Mouse (Mus musculus) embryonic facial prominence, embryonic 11.5 days (tissue): ENCODE measurements around the gene Kat2a. TPM values are rescaled to one million over a fixed set of nuclear protein-coding genes. Genes with fewer than 3 reads are reported as not detected.
A peak's percentile ranks its signal among the peaks of the same experiment; 100 is the strongest.

Source experiments
- ATAC-seq: fragments of 200-750 bp; cut with Nextera tagmentation; replicated peaks from 2 replicates; pipeline ENCODE4 v1.8.0; 2017; ENCODE audit warnings: low read depth; ENCODE audit not compliant: insufficient number of reproducible peaks, low FRiP score, low TSS enrichment
- DNase-seq: peaks from one replicate; pipeline ENCODE4 v3.0.0-alpha.2; 2015; ENCODE audit warnings: low spot score
- H3K27ac ChIP-seq: fragments of 300-500 bp; sonication (generic); replicated peaks from 2 replicates; pipeline ENCODE4 v1.5.1; 2014; ENCODE audit warnings: mild to moderate bottlenecking, low read depth, low read length, control low read depth
- H3K27me3 ChIP-seq: fragments of 300-500 bp; sonication (generic); 2 replicates; pipeline ENCODE4 v1.6.1; 2014; ENCODE audit warnings: mild to moderate bottlenecking, low read length, moderate library complexity, mixed read lengths; ENCODE audit not compliant: control insufficient read depth, insufficient read depth
- H3K36me3 ChIP-seq: fragments of 300-500 bp; sonication (generic); replicated peaks from 2 replicates; pipeline ENCODE4 v1.6.1; 2014; ENCODE audit warnings: low read depth, mild to moderate bottlenecking, low read length, moderate library complexity, mixed read lengths; ENCODE audit not compliant: control insufficient read depth, insufficient read depth
- H3K4me1 ChIP-seq: fragments of 300-500 bp; sonication (generic); 2 replicates; pipeline ENCODE4 v1.6.1; 2014; ENCODE audit warnings: low read length, mixed read lengths; ENCODE audit not compliant: control insufficient read depth, insufficient read depth
- H3K4me2 ChIP-seq: fragments of 300-500 bp; sonication (generic); 2 replicates; pipeline ENCODE4 v1.6.1; 2014; ENCODE audit warnings: low read depth, mild to moderate bottlenecking, control low read depth, low read length, moderate library complexity
- H3K4me3 ChIP-seq: fragments of 300-500 bp; sonication (generic); 2 replicates; pipeline ENCODE4 v1.5.1; 2014; ENCODE audit warnings: low read depth, low read length, control low read depth
- H3K9ac ChIP-seq: fragments of 300-500 bp; sonication (generic); replicated peaks from 2 replicates; pipeline ENCODE4 v1.6.1; 2014; ENCODE audit warnings: mild to moderate bottlenecking, control low read depth, low read length
- H3K9me3 ChIP-seq: fragments of 300-500 bp; sonication (generic); replicated peaks from 2 replicates; pipeline ENCODE4 v1.6.1; 2016; ENCODE audit warnings: mild to moderate bottlenecking, low read length, inconsistent platforms, mixed read lengths; ENCODE audit not compliant: control insufficient read depth
- WGBS: fragments of 180-500 bp; shearing (Covaris S2); extraction: QIAGEN DNeasy Blood & Tissue Kit; methylation state at CpG from one replicate; pipeline ENCODE4 v1.1.7; 2014; 5-methylcytosine and 5-hydroxymethylcytosine counted together
- polyA plus RNA-seq: library from polyadenylated mRNA; unstranded; fragments of >200 nt; fragmentation: Nextera tagmentation; extraction: Ambion mirVana; gene quantifications from 2 replicates; pipeline ENCODE4 v1.2.1, GENCODE M21; 2014

Kat2a gene
- polyA plus RNA-seq, 1 experiment from 2014 or later, result 49.9 TPM

DNA sequence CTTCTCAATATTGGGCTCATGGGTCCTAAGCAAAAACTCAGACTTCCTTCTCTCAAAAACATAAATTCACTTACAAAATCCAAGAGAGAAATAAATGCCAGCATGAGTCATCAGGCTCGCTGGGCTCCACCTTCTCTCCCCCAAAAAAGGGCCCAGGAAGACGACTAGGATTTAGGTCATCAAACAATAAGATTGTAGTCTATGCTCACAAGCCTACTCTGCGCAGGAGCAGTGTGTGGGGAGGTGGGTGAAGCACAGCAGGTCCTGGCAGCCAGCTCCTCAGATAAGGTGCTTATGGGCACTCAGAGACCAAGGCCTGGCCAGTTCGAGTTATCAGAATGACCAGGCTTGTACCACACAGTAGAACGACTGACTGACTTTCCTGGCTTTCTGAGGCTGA, 8.1 kb upstream of the Kat2a start:
- Histone ChIP-seq H3K27ac (no peak overlapping the region), H3K9me3 (no peaks in the 10 kb centered on the region), H3K4me3 (no peak overlapping the region), H3K4me1 (no peaks in the 10 kb centered on the region), H3K27me3 (no peaks in the 10 kb centered on the region), H3K36me3 (peaks cover 7% of the 10 kb centered on the region), H3K9ac (no peak overlapping the region), H3K4me2 (no peak overlapping the region)
- no peak for DNase-seq
- 76% methylated on average over 5 of the region's 5 CpGs for WGBS
- no peak for ATAC-seq

DNA sequence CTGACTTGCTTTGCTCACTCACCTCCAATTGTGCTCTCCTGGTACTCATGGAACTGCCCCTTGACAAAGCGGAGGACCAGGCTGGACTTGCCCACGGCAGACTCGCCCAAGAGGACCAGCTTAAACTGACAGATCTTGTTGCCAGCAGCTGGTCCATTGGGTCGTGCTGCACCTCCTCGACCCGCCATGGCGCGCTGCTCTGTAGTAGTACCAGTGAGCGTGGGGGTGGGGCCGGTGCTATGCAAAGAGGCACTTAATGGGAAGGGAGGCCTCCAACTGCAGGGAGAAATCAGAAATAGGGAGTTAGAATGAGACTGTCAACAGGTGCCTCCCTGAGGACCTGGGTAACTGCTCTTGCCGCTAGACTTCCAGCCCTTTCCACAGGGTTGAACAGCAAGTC, 7.6 kb upstream of the Kat2a start:
- no peak overlapping the region for H3K4me3 ChIP-seq
- no peak for ATAC-seq
- WGBS, result 85% methylated on average over 11 of the region's 11 CpGs
- H3K9me3 ChIP-seq, result no peaks in the 10 kb centered on the region
- H3K9ac ChIP-seq, result no peak overlapping the region
- H3K4me2 ChIP-seq, result no peak overlapping the region
- H3K4me1 ChIP-seq, result no peaks in the 10 kb centered on the region
- peaks cover 7% of the 10 kb centered on the region for H3K36me3 ChIP-seq
- no peaks in the 10 kb centered on the region for H3K27me3 ChIP-seq
- DNase-seq, result no peak
- H3K27ac ChIP-seq, result no peak overlapping the region

DNA sequence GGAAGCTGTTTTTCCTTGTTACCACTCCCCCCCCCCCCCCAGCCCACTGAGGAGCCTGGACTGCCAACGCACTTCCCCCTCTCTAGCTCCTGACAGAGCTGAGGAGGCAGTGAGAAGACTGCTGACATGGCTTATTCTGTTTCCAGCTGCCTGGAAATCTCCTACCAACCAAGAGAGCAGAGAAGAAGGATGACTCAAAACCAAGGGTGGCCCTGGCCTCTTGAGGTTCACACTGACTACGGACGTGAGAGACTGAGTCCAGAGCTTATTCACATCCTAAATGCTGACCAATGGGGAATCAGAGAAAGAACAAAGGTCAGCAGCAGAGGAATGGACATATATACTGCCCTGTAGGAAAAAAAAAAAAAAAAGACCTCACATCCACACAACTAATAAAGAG, 7.0 kb upstream of the Kat2a start:
- H3K27me3 ChIP-seq, result no peaks in the 10 kb centered on the region
- H3K4me1 ChIP-seq, result peaks cover 1% of the 10 kb centered on the region; the same call in 1 of the 2 replicates
- peaks cover 7% of the 10 kb centered on the region for H3K36me3 ChIP-seq
- no peak for ATAC-seq
- no peaks in the 10 kb centered on the region for H3K9me3 ChIP-seq
- no peak overlapping the region for H3K4me2 ChIP-seq
- WGBS, result 70% methylated on average over 3 of the region's 3 CpGs
- no peak for DNase-seq
- no peak overlapping the region for H3K4me3 ChIP-seq
- no peak overlapping the region for H3K27ac ChIP-seq
- no peak overlapping the region for H3K9ac ChIP-seq

DNA sequence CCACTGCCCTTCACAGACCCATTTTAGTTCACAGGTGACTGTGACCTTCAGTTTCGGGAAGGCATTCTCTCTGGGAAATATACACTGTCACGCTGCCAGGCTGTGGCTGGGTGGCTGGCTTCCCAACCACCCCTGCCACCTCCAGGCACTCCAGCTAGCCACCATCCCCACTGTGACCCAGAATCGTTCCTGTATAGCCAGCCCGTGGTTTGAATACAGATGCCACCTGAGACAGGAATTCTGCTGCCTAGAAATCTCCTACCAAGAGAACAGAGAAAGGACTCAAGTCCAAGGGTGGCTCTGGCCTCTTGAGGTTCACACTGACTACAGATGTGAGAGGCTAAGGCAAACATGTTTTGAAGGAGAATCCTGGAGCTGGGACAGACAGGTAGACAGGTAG, 6.6 kb upstream of the Kat2a start:
- no peak for DNase-seq

DNA sequence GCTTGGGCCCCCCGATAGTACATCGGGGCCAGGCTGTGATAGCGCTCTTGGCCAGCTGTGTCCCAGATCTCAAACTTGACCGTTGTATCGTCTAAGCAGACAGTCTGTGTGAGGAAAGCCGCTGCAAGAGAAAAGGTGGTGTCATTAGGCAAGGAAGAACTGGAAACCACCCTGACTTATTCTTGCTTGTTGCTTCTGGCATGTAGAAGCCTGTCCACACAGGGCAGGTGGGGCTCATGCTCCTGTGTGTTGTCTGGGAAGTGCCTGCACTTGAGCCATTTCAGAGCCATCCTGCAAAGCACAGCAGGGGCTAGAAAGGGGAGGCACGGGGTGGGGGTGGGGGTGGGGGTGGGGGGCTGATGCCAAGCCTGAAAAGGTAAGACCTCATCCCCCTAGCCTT, 6.2 kb upstream of the Kat2a start:
- Histone ChIP-seq H3K4me1 (peaks cover 9% of the 10 kb centered on the region), H3K9me3 (no peaks in the 10 kb centered on the region)
- 94% methylated on average over 7 of the region's 7 CpGs for WGBS

More for the DNA sequence above, 6.6 kb upstream of the Kat2a start:
- Histone ChIP-seq H3K4me3 (no peak overlapping the region), H3K9me3 (no peaks in the 10 kb centered on the region), H3K4me1 (peaks cover 6% of the 10 kb centered on the region), H3K27ac (no peak overlapping the region), H3K9ac (no peak overlapping the region), H3K36me3 (peaks cover 7% of the 10 kb centered on the region), H3K4me2 (no peak overlapping the region), H3K27me3 (no peaks in the 10 kb centered on the region)
- ATAC-seq, result no peak
- WGBS, result 87% methylated on average over 4 of the region's 4 CpGs

DNA sequence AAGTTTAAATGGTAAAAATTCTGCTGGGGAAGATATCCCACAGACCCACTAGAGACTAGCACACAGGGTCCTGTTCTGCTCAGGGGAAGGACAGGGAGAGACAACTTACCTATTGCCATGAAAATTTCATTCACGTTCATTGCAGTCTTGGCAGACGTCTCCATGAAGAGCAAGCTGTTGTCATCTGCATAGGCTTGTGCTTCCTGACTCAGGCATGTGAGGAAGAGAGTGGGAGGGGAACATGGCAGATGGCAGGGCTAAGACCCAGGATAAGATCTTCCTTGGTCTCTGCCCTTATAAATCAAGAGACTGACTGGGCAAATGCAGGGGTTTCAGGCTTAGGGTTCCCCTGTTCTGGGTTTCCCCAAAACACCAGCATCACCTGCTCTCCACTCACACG, 4.4 kb upstream of the Kat2a start:
- Histone ChIP-seq H3K4me1 (peaks cover 9% of the 10 kb centered on the region), H3K27me3 (no peaks in the 10 kb centered on the region), H3K36me3 (peaks cover 7% of the 10 kb centered on the region), H3K27ac (no peak overlapping the region), H3K4me2 (no peak overlapping the region), H3K9ac (no peak overlapping the region), H3K9me3 (no peaks in the 10 kb centered on the region), H3K4me3 (no peak overlapping the region)
- 91% methylated on average over 3 of the region's 3 CpGs for WGBS
- ATAC-seq (no peak), DNase-seq (no peak)

More for the DNA sequence above, 6.2 kb upstream of the Kat2a start:
- Histone ChIP-seq H3K27me3 (no peaks in the 10 kb centered on the region), H3K27ac (no peak overlapping the region), H3K4me3 (no peak overlapping the region), H3K36me3 (peaks cover 7% of the 10 kb centered on the region), H3K4me2 (no peak overlapping the region), H3K9ac (no peak overlapping the region)
- no peak for ATAC-seq
- DNase-seq, result no peak

DNA sequence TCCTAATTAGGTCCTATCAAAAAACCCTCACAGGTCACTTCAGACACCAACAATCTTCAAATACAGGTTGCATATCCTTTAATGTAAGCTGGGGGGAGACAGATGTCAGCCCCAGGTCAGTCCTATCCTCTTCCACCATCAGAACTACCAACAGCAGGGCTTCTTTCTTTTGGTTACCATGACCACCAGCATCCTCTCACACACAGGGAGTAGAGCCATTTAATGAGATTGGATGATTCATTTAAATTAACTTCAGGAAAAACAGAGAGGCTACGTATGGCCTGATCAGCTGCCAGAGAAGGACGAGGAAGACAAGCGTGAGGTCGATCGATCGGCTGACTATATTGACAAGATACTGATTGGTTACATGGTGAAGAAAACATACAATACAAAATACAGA, 2.7 kb upstream of the Kat2a start:
- H3K9me3 ChIP-seq, result no peaks in the 10 kb centered on the region
- H3K4me1 ChIP-seq, result peaks cover 9% of the 10 kb centered on the region
- H3K9ac ChIP-seq, result no peak overlapping the region
- WGBS, result 86% methylated on average over 6 of the region's 6 CpGs
- DNase-seq (no peak), ATAC-seq (no peak)
- peaks cover 7% of the 10 kb centered on the region for H3K36me3 ChIP-seq
- no peaks in the 10 kb centered on the region for H3K27me3 ChIP-seq
- H3K4me2 ChIP-seq, result no peak overlapping the region
- no peak overlapping the region for H3K4me3 ChIP-seq
- H3K27ac ChIP-seq, result no peak overlapping the region

DNA sequence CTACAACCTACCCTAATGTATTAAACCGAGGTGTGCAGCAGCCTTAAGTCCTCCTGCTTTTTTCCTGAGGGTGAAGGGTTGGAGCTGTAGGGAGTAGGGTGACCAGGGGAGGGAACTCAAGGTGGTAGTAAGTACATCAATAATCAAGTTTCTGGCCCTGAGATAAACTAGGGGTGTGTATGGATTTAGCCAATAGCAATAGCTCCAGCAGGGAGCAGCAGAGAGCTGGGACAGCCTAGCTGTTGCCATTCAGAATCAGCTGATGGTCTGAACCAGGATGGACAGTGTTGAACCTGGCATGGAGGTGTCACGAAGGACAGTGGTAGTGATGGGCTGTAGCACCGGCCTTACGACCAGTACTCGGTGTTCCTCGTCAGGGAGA, 2.3 kb upstream of the Kat2a start:
- Histone ChIP-seq H3K36me3 (peaks cover 7% of the 10 kb centered on the region), H3K4me2 (peak overlapping the region; percentile 37), H3K9ac (peak overlapping the region; percentile 59), H3K27ac (no peak overlapping the region; the same call in 1 of the 2 replicates), H3K9me3 (no peaks in the 10 kb centered on the region), H3K4me1 (peaks cover 9% of the 10 kb centered on the region), H3K27me3 (no peaks in the 10 kb centered on the region), H3K4me3 (no peak overlapping the region)
- ATAC-seq, result no peak; the same call in 1 of the 2 replicates
- peak; percentile 85 for DNase-seq
- WGBS, result 44% methylated on average over 6 of the region's 6 CpGs
